Mouse (Mus musculus) c-Kit-negative CD71-positive TER-119-positive erythroid progenitor cells, embryonic 14.5 days (primary cell): ENCODE data around the gene Mpped2.

ENCODE experiments used
- DNase-seq: peaks from one replicate; pipeline ENCODE4 v3.0.0-alpha.2; 2013; ENCODE audit warnings: low read depth, low spot score

The Mpped2 gene

GRCm38 (mm10) chr2:106797855-106798254, 104.8 kb downstream of the Mpped2 start:
- DNase-seq, result no peak

GRCm38 (mm10) chr2:106798824-106799223, 105.8 kb downstream of the Mpped2 start:
- no peak for DNase-seq

- DNase-seq, result no peak
These were observed 122.8 kb downstream of the Mpped2 start for GRCm38 (mm10) chr2:106815898-106816297.

GRCm38 (mm10) chr2:106821292-106821691, 128.2 kb downstream of the Mpped2 start:
- no peak for DNase-seq

GRCm38 (mm10) chr2:106821883-106822282, 128.8 kb downstream of the Mpped2 start:
- no peak for DNase-seq

- no peak for DNase-seq
These were observed 129.5 kb downstream of the Mpped2 start for GRCm38 (mm10) chr2:106822540-106822939.

- no peak for DNase-seq
These were observed 132.4 kb downstream of the Mpped2 start for GRCm38 (mm10) chr2:106825461-106825860.

- DNase-seq, result no peak
These were observed 133.0 kb downstream of the Mpped2 start for GRCm38 (mm10) chr2:106826023-106826422.

- no peak for DNase-seq
These were observed 133.7 kb downstream of the Mpped2 start for GRCm38 (mm10) chr2:106826806-106827205.

GRCm38 (mm10) chr2:106828573-106829310, 135.7 kb downstream of the Mpped2 start:
- DNase-seq, result no peak

- DNase-seq, result no peak
These were observed 136.4 kb downstream of the Mpped2 start for GRCm38 (mm10) chr2:106829420-106829819.

- no peak for DNase-seq
These were observed 139.5 kb downstream of the Mpped2 start for GRCm38 (mm10) chr2:106832577-106832976.

- no peak for DNase-seq
These were observed 140.1 kb downstream of the Mpped2 start for GRCm38 (mm10) chr2:106833212-106833611.

GRCm38 (mm10) chr2:106835321-106835720, 142.3 kb downstream of the Mpped2 start:
- no peak for DNase-seq

GRCm38 (mm10) chr2:106837241-106837640, 144.2 kb downstream of the Mpped2 start:
- no peak for DNase-seq

GRCm38 (mm10) chr2:106844147-106844546, 151.1 kb downstream of the Mpped2 start:
- DNase-seq, result no peak

GRCm38 (mm10) chr2:106844766-106845678, 152.0 kb downstream of the Mpped2 start:
- no peak for DNase-seq

- DNase-seq, result no peak
These were observed 153.4 kb downstream of the Mpped2 start for GRCm38 (mm10) chr2:106846511-106846910.

- DNase-seq, result no peak
These were observed 156.3 kb downstream of the Mpped2 start for GRCm38 (mm10) chr2:106849389-106849788.

- no peak for DNase-seq
These were observed 158.4 kb downstream of the Mpped2 start for GRCm38 (mm10) chr2:106851515-106851914.

- DNase-seq, result no peak
These were observed 161.1 kb downstream of the Mpped2 start for GRCm38 (mm10) chr2:106854213-106854612.

- no peak for DNase-seq
These were observed 161.7 kb downstream of the Mpped2 start for GRCm38 (mm10) chr2:106854758-106855157.

GRCm38 (mm10) chr2:106855184-106855583, 162.1 kb downstream of the Mpped2 start:
- no peak for DNase-seq
